Mouse (Mus musculus) hindbrain, postnatal 0 days (tissue): ENCODE results near the gene Smyd3. TPM values are rescaled to one million over a fixed set of nuclear protein-coding genes. Genes with fewer than 3 reads are reported as not detected.

Source experiments
- ATAC-seq: fragments of 200-750 bp; cut with Nextera tagmentation; 2 replicates; pipeline ENCODE4 v1.8.0; 2017; ENCODE audit warnings: mild to moderate bottlenecking, moderate TSS enrichment, moderate library complexity
- DNase-seq: peaks from one replicate; pipeline ENCODE4 v3.0.0-alpha.2; 2015; ENCODE audit warnings: low spot score
- H3K27ac ChIP-seq: fragments of 300-500 bp; sonication (generic); 2 replicates; pipeline ENCODE4 v1.5.1; 2014; ENCODE audit warnings: mild to moderate bottlenecking
- H3K27me3 ChIP-seq: fragments of 300-500 bp; sonication (generic); 2 replicates; pipeline ENCODE4 v1.6.1; 2014; ENCODE audit warnings: low read length, mixed read lengths; ENCODE audit not compliant: insufficient read depth
- H3K36me3 ChIP-seq: fragments of 300-500 bp; sonication (generic); 2 replicates; pipeline ENCODE4 v1.6.1; 2014; ENCODE audit warnings: low read length, mixed read lengths; ENCODE audit not compliant: insufficient read depth
- H3K4me1 ChIP-seq: fragments of 300-500 bp; sonication (generic); 2 replicates; pipeline ENCODE4 v1.6.1; 2014; ENCODE audit warnings: antibody characterized with exemption, low read length, mixed read lengths; ENCODE audit not compliant: insufficient read depth
- H3K4me2 ChIP-seq: fragments of 300-500 bp; sonication (generic); 2 replicates; pipeline ENCODE4 v1.6.1; 2014; ENCODE audit warnings: low read depth, mild to moderate bottlenecking, low read length, moderate library complexity, mixed read lengths
- H3K4me3 ChIP-seq: fragments of 300-500 bp; sonication (generic); 2 replicates; pipeline ENCODE4 v1.5.1; 2014; ENCODE audit warnings: low read length
- H3K9ac ChIP-seq: fragments of 300-500 bp; sonication (generic); replicated peaks from 2 replicates; pipeline ENCODE4 v1.6.1; 2014; ENCODE audit warnings: mild to moderate bottlenecking, low read length, moderate library complexity, mixed read lengths
- H3K9me3 ChIP-seq: fragments of 300-500 bp; sonication (generic); 2 replicates; pipeline ENCODE4 v1.6.1; 2016; ENCODE audit warnings: low read length, mixed read lengths
- CTCF ChIP-seq: IDR thresholded peaks from 2 replicates; pipeline ENCODE4 v1.5.1; 2016; ENCODE audit warnings: antibody characterized with exemption, control low read depth, low read depth
- WGBS: fragments of 180-500 bp; shearing (Covaris S2); extraction: QIAGEN DNeasy Blood & Tissue Kit; methylation state at CpG from one replicate; pipeline ENCODE4 v1.1.7; 2014; 5-methylcytosine and 5-hydroxymethylcytosine counted together
- polyA plus RNA-seq: library from polyadenylated mRNA; unstranded; fragments of >200 nt; fragmentation: Nextera tagmentation; extraction: Ambion mirVana; gene quantifications from 2 replicates; pipeline ENCODE4 v1.2.1, GENCODE M21; 2015
- total RNA-seq: library from RNA; depleted of rRNA; stranded (reverse); fragments of >200 nt; gene quantifications from 2 replicates; pipeline ENCODE4 v1.2.3, GENCODE M21; 2014

Gene Smyd3
- total and polyA plus RNA-seq, 2 experiments from 2014 or later, result 15.4 to 26.1 TPM

DNA sequence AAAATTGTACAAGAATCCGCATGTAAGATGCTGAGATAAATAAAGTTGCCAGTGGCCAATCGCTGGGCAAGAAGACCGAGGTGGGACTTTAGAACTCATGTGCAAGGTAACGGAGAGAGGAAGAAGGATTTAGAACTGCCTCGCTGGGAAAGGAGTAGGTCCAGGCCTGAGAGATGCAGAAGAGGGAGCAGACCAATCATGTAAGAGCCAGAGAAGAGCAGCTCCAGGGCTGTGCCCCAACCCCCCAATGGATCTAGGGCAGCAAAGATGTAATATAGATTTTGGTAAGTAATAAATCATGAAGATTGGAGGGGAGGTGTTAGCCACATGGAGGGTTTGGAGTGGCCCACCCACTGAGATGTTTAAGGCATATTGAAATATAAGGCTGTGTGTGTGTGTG lies 180.3 kb downstream of the Smyd3 start:
- peaks cover 8% of the 10 kb centered on the region for H3K4me1 ChIP-seq
- 88% methylated on average over 5 of the region's 5 CpGs for WGBS

DNA sequence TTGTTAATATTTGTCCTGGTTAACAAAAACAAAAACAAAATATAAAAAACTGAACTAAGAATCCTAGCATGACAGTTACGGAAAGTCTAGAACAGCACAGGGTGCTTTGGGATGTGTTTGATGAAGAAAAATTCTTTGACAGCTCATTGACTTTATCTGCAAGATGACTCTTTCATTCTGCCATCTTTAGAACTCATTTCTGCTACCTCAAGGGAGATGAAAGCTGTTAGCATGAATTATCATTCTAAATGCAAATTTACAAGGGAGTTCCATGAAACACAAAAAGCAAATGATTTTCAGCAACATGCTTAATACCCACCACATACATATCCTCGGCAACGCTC lies 190.9 kb downstream of the Smyd3 start:
- ATAC-seq, result 0 out of 2 replicates have a peak, but pooled peaks have one; percentile 21
- 60% methylated on average over 3 of the region's 3 CpGs for WGBS
- no peak for DNase-seq

More for the DNA sequence above, 180.3 kb downstream of the Smyd3 start:
- no peak overlapping the region for H3K4me3 ChIP-seq
- H3K4me2 ChIP-seq, result no peak overlapping the region
- no peak for TF ChIP-seq CTCF
- no peaks in the 10 kb centered on the region for H3K27me3 ChIP-seq
- no peaks in the 10 kb centered on the region for H3K36me3 ChIP-seq
- no peak for DNase-seq
- H3K9ac ChIP-seq, result no peak overlapping the region
- ATAC-seq, result no peak
- no peaks in the 10 kb centered on the region for H3K9me3 ChIP-seq
- H3K27ac ChIP-seq, result no peak overlapping the region

DNA sequence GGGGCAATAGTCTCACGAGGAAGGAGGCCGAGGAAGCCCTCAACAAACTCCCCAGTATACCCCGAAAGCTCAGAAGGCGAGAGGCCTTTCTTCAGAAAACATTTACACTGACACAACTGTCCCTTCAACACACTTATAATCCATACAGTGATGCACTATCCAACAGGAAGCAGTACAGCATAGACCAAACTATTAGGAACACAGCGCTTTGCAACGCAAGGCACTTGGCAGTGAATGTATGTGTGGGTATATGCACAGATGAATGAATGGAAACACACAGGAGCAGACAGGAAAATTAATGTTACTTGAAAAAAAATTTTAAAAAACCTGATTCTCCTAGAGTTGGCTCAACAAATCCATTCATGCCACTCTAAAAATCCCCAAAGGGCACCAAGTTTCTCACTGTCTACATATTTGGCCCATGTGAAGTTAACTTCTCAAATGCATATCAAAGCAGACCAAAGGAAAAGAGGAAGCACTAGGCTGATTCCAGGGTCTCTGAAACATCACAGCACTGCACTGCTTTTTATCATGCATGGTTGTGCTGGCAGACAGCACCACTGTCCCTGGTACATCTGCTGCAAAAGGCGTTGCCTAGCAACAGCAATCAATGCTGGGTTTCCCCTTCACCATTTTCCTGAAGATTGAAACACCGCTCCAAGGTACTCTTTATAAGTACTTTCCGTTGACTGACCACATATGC lies 191.4 kb downstream of the Smyd3 start:
- ATAC-seq, result peak; percentile 91
- Histone ChIP-seq H3K4me2 (no peak overlapping the region), H3K9ac (no peak overlapping the region), H3K27ac (peak overlapping the region; percentile 27; the same call in 1 of the 2 replicates), H3K4me1 (0 out of 2 replicates have a peak, but pooled peaks cover 6% of the 10 kb centered on the region), H3K4me3 (no peak overlapping the region), H3K36me3 (no peaks in the 10 kb centered on the region), H3K27me3 (no peaks in the 10 kb centered on the region), H3K9me3 (no peaks in the 10 kb centered on the region)
- peak; percentile 84 for DNase-seq
- 53% methylated on average over 9 of the region's 9 CpGs for WGBS
- TF ChIP-seq CTCF, result no peak

More for the DNA sequence above, 190.9 kb downstream of the Smyd3 start:
- H3K27ac ChIP-seq, result no peak overlapping the region
- H3K4me2 ChIP-seq, result no peak overlapping the region
- no peak overlapping the region for H3K4me3 ChIP-seq
- no peak for TF ChIP-seq CTCF
- 0 out of 2 replicates have a peak, but pooled peaks cover 6% of the 10 kb centered on the region for H3K4me1 ChIP-seq
- H3K36me3 ChIP-seq, result no peaks in the 10 kb centered on the region
- H3K27me3 ChIP-seq, result no peaks in the 10 kb centered on the region
- H3K9ac ChIP-seq, result no peak overlapping the region
- H3K9me3 ChIP-seq, result no peaks in the 10 kb centered on the region

DNA sequence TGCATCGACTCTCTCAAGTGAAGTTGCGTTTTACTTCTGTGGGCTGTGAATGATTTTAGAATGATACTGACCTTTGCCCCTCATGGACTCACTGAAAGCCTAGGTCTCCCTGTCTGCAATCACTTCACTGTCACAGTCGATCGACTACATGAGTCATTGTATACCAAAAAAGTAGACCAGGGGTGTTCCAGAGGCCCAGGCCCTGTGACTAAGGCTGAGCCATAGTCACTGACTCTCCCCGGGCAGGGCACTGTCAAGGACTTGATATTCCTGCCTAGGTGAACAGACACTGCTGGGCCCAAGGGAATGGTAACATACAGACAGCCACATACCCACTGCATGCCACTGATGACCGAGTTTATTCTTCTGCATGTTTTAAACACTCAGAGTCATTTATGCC lies 193.6 kb downstream of the Smyd3 start:
- ATAC-seq, result no peak
- Histone ChIP-seq H3K4me2 (no peak overlapping the region), H3K27me3 (no peaks in the 10 kb centered on the region), H3K9me3 (no peaks in the 10 kb centered on the region), H3K4me1 (0 out of 2 replicates have a peak, but pooled peaks cover 6% of the 10 kb centered on the region), H3K4me3 (no peak overlapping the region), H3K27ac (no peak overlapping the region), H3K36me3 (no peaks in the 10 kb centered on the region), H3K9ac (no peak overlapping the region)
- WGBS, result 78% methylated on average over 6 of the region's 6 CpGs
- TF ChIP-seq CTCF, result no peak
- no peak for DNase-seq

- Histone ChIP-seq H3K4me1 (no peaks in the 10 kb centered on the region), H3K9me3 (no peaks in the 10 kb centered on the region), H3K9ac (no peak overlapping the region), H3K36me3 (no peaks in the 10 kb centered on the region), H3K4me3 (no peak overlapping the region), H3K27ac (no peak overlapping the region), H3K27me3 (no peaks in the 10 kb centered on the region), H3K4me2 (no peak overlapping the region)
- DNase-seq (no peak), ATAC-seq (no peak)
- no peak for TF ChIP-seq CTCF
- WGBS, result 70% methylated on average over 5 of the region's 5 CpGs
Observed at GRCm38 (mm10) chr1:179313618-179314017, 204.2 kb downstream of the Smyd3 start.

GRCm38 (mm10) chr1:179309487-179309886 lies 208.4 kb downstream of the Smyd3 start:
- Histone ChIP-seq H3K36me3 (no peaks in the 10 kb centered on the region), H3K9ac (no peak overlapping the region), H3K27ac (no peak overlapping the region), H3K4me1 (no peaks in the 10 kb centered on the region), H3K9me3 (no peaks in the 10 kb centered on the region), H3K4me3 (no peak overlapping the region), H3K27me3 (no peaks in the 10 kb centered on the region), H3K4me2 (no peak overlapping the region)
- DNase-seq (no peak), ATAC-seq (no peak)
- WGBS, result 50% methylated on average over 5 of the region's 5 CpGs
- TF ChIP-seq CTCF, result no peak

DNA sequence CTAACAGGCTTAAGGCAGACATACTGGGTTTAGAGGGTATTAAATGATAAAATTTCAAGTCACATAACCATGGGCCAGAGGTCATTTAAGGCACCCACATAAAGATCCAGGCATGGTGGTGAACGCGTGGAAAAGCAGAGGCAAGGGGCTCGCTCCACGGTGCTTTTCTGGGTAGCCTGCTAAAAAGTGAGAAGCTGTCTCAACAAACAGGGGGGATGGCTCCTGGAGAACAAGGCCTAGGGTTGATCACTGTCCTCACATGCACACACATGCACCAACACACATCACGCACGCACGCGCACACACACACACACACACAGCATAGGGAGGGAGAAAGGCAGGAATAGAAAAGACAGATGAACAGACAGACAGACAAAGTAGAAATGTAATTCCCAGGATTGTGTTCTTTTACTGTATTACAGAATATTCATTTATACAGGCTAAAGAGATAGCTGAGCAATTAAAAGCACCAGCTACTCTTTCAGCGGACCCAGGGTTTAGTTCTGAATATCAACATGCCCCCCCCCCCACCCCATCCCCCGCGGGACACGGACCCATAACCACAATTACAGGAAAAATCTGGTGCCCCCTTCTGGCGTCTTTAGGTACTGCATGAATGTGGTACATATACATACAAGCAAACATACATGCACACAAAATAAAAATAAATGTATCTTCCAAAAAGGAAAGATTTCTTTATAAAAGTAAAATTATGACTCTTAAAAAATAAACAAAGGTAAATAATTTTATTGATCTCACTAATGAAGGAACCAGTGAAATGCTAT lies 215.2 kb downstream of the Smyd3 start:
- Histone ChIP-seq H3K27ac (no peak overlapping the region), H3K4me3 (no peak overlapping the region), H3K9ac (no peak overlapping the region), H3K4me1 (no peaks in the 10 kb centered on the region), H3K36me3 (no peaks in the 10 kb centered on the region), H3K9me3 (no peaks in the 10 kb centered on the region), H3K4me2 (no peak overlapping the region), H3K27me3 (no peaks in the 10 kb centered on the region)
- DNase-seq (no peak), ATAC-seq (no peak)
- peak; percentile 32; the same call in 1 of the 2 replicates for TF ChIP-seq CTCF
- 89% methylated on average over 13 of the region's 13 CpGs for WGBS
